Mouse (Mus musculus) small intestine, adult 2 months (tissue): ENCODE data around the gene Fcf1.

Experiments used
- CTCF ChIP-seq: fragments of 200-500 bp; IDR thresholded peaks from 2 replicates; pipeline ENCODE4 v1.5.1; 2012; ENCODE audit warnings: low read depth, mild to moderate bottlenecking, control low read depth, inconsistent platforms, low read length, moderate library complexity, mixed read lengths; ENCODE audit not compliant: insufficient replicate concordance, insufficient read length; ENCODE audit errors: extremely low read depth
- POLR2A ChIP-seq: fragments of 200-500 bp; IDR thresholded peaks from 2 replicates; pipeline ENCODE4 v1.6.1; 2012; ENCODE audit warnings: low read depth, mild to moderate bottlenecking, control low read depth, inconsistent platforms, low read length, moderate library complexity

GRCm38 (mm10) chr12:84996083-84996496, 25.4 kb downstream of the Fcf1 start, which contains the start of gene Ylpm1:
- TF ChIP-seq POLR2A (peak; percentile 76), CTCF (peak; percentile 50)
